Mouse (Mus musculus) heart, adult 11 months (tissue): ENCODE data around the gene Jmjd7.

Experiments used
- DNase-seq: peaks from one replicate; pipeline ENCODE4 v3.0.0; 2022

Gene Jmjd7

DNA sequence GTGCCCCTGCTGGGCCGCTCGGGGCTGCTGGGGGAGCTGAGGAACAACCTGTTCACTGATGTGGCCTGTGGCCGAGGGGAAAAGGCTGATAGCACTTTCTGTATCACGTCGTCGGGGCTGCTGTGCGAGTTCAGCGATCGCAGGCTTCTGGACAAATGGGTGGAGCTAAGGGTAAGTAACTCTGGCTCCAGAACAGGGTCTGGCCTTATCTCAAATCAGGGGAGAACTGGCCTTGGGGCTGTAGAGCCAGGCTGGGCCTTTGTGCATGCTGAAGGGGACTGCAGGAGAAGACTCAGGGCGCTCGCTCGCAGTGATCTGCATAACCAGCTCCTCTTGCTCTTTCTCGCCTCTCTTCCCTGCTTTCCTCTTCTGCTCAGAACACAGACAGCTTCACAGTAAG is 14.4 kb upstream of the Jmjd7 start:
- no peak for DNase-seq

DNA sequence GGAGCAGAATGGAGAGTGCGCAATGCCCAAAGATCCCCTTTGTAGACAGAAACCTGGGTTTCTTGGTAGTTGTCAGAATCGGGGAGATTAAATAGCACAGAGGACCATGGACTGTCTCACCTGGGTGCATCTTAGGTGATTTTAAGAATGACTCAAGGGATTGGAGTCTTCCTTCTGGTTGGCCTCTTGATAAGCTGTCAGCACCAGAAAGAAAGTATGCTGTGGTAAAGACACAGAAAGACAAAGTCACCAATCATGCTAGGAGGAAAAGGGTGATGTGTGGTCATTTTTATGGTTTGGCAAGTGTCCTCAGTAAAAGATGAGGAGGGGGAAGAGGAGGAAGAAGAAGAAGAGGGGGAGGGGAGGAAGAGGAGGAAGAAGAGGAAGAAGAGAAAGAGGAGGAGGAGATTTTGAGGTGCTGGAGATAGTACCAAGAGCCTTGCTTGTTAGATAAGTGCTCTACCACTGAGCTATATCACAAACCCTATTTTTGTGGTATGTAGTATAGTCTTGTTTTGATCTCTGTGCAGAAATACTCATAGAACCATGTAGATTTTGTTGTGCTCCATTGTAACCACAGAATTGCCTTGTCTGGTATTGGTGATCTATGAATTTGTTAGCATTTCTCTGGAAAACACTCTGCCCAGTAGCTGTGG is 13.3 kb upstream of the Jmjd7 start:
- no peak for DNase-seq

DNA sequence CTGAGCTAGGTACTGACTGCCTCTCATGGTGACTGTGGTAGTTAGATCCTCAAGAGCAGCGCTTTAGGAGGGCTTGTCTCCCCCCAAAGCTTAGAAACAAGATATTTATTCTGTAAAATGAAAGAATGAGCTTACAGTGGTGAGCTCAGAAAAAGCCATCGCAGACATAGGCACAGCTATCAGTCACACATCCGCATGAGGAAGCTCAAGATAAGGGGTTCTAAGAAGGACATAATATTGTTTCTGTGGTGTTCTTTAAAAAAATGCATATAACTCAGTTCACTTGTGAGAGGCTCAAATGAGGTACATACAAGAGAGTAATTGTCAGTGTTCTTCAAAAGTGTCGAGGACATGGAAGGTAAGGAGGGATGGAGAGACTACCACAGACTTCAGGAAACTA is 11.4 kb upstream of the Jmjd7 start:
- no peak for DNase-seq

DNA sequence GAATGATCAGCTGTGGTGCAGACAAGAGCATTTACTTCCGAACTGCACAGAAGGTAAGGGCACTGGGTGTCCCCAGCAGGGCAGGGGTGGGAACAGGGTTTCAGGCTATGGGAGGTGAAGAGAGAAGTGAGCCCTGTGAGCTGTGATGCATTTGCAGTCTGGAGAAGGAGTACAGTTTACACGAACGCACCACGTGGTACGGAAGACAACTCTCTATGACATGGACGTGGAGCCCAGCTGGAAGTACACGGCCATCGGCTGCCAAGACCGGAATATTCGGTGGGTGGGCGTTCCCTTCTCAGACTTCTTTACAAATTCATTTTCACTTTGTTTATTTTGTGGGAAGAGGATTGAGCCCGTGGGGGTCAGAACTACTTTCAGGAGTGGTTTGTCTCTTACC is 9.7 kb upstream of the Jmjd7 start:
- DNase-seq, result peak; percentile 83

DNA sequence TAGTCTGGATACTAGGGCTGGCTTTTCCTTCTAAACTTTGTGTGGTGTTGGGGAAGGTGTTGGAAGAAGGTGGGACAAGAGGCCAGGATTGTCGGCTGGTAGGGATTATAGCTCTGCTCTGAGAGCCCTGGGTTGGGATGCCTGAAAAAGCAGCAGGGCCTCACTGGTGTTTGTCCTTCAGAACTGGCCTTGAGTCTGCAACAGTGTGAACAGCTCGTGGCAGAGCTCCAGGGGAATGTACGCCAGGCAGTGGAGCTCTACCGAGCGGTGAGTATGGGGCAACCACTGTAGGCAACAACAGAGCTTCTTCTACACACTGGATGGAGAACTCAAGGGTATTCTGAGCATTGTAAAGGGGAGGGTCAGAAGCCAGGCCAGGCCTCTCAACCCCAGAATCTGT is 2.9 kb upstream of the Jmjd7 start:
- DNase-seq, result peak; percentile 94

DNA sequence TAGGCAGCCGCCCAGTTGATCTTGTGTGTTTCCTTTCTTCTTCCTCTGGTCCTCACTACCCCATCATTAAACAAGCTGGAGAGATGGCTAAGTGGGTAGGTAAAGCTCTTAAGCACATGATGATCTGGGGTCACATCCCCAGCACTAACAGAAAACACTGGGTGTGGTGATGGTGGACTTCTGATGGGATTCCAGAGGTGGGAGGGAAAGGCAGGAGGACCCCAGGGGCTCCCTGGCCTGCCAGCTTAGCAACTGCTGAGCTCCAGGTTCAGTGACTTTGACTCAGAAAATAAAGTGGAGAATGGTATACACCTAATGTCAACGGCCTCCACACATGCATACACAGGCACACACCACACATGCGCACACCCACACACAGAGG is 658 bp downstream of the Jmjd7 start:
- no peak for DNase-seq

DNA sequence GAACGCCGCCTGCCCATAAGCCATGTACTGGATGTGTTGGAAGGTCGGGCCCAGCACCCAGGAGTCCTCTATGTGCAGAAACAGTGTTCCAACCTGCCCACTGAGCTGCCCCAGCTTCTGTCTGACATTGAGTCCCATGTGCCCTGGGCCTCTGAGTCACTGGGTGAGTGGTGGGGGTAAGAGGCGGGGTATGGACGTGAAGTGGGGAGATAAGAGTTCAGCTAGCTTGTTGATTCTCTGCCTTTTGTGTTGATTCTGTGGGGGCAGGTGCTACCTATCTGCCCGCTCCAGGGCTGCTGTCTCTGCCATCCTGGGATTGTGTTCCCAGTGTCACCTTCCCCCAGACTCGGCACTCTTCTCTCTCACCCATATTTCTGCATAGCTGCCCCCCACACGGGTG is 3.1 kb downstream of the Jmjd7 start:
- DNase-seq, result no peak

DNA sequence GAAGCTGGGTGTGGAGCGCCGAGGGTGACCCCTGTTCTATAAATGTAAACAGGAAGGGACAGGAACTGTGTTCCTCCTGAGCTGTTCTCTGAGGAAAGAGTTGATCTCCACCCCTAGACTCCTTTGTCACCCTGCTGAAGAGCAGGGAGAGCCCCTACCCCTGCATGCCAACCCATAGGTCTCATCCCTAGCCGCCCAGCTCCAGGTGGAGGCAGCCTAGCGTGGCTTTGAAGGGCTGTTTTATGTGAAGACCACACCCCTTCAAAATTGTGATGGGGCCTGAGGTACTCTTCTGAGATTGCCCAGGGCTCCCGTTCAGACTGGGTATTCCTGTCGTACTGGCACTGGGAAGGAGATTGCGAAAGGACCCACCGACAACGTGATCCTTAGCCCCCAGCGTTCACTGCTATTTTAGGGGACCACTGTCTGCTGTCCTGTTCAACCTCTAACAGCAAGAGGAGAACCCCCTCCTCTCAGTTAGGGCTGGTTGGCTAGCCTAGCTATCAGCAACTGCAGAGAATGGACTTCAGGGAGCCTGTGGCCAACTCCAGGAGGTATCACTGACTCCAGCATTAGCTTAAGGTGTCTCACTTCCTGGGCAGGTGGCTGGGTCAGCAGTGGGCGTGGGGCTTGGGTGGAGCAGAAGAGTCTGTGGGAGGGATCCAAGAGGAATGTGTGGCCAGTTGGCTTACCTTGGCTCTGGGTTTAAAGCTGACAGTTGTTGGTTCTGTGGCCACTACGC is 5.6 kb downstream of the Jmjd7 start, which contains the start of gene Pla2g4b:
TSS of gene Pla2g4b (plus strand) at position 692 of the 742 bp plus-strand sequence.
- DNase-seq, result no peak

DNA sequence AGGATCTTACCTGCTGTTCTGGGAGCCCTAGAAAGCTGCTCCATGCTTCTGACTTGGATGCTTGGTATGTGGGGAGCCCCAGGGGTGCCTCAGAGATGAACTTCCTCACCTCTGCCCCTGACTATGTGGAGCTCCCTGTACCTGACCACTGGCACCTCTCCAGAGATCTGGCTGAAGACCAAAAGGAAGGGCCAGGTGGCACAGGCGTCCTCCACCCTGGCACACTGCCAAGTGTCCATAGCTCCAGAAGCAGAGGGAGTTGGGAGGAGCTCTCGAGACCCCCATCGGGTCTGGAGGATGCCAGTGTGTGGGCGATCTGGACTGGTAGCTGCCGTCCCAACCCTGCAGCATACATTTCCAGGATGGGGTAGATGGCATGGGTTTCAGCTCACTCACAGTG is 6.4 kb downstream of the Jmjd7 start:
- DNase-seq, result no peak

DNA sequence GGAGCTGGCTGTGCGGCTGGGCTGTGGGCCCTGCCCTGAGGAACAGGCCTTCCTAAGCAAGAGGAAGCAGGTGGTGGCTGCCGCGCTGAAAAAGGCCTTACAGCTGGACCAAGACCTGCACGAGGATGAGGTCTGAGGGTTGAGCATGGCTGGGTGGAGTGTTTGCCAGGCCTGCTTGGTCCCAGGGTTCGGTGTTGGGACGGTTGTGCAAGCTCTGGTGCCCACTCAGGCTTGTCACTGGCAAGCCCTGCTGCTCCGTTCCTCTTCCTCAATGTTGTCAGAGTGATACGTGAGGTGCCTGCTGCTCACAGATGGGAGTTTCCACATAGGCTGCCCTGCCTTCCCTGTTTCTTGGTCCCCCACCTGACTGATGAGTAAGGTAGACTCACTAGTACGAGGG is 10.5 kb downstream of the Jmjd7 start:
- DNase-seq, result no peak

DNA sequence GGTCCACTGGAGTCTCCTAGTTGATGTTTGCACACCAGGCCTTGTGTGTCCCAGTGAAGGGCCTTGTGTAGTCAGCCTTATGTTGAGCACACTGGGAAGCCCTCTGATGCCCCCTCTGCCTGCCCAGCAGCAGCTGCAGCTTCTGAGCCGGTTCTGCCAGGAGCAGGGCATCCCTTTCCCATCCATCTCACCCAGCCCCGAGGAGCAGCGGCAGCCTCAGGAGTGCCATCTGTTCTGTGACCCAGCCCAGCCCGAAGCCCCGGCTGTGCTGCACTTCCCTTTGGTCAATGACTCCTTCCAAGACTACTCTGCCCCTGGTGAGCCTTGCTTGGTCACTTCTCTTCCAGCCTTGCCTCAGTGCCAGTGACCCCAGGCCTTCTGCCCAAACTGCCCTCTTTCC is 13.7 kb downstream of the Jmjd7 start:
- DNase-seq, result no peak

DNA sequence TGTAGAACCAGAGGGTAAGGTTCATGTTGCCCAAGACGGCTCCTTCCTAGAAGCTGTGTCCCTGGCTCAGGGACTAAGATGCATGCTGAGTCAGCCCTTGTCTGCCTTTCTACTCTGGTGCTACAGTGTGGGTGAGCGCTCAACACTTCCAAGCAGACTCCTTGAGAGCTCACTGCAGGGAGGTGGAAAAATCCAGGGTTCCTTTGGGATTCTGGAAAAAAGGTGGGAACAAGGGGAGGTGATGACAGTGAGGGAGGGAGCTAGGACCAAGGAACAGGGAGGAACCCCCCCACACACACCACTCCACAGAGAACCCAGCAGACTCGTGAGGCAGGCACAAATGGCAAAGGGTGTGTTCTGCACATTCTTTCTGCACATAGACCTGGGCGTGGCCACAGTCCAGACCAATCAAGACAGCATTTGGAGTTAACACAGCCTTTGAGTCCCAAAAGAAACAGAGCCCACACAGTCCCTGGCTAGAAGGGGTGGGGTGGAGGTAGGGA is 16.9 kb downstream of the Jmjd7 start:
- no peak for DNase-seq

DNA sequence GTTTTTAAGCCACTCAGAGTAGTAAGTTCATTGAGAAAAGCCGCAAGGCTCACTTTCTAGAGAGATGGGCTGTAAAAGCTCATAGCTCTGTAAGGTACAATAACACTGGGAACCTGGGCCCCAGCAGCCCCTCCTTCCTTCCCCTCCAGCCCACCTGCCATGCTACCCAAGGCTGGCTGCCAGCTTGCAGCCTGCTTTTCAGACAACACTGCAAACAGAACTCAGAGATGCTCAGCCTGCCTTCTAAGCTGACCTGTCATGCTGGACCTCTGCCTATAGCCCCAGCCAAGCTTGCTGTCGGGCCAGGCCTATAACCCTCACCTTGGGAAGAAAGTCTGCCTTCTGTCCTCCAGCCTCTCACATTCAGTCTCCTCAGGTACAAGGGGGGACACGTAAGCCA is 17.4 kb downstream of the Jmjd7 start:
- no peak for DNase-seq

DNA sequence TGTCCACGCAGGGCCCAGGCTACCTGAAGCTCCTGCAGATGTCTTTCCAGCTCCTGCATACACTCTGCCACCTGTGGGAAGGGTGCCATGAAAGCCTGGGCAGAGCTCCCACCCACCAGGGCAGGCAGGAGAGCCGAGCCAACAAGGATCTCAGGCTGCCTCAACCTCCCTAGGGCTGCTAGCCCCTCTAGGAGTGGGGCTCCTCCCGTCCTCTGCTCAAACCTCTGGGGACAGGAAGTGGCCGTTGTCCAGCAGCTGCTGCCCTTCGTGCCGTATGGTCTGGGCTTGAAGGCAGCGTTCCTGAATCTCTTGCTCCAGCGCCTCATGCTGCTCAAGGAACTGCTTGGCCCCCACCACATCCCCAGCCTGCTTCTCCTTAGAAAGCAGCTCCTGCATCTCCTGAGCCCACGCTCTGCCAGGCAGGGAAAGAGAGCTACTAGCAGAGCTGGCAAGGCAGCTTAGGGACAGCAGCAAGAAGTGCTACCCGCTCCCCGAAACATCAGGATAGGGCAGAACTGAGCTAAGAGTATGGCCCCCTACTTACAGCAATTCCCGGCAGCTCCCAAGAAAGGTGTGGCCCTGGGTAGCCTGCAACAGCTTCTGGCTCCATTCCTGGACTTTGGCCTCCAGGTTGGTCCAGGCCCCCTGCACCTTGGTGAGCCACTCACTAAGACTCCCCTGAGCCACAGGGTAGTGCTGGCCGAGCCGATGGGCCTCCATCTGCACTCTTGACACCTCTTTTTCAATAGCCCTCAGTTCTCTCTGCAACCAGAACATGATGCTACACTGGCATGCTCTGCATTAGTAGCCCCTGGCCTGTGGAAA is 19.4 kb downstream of the Jmjd7 start:
- no peak for DNase-seq

DNA sequence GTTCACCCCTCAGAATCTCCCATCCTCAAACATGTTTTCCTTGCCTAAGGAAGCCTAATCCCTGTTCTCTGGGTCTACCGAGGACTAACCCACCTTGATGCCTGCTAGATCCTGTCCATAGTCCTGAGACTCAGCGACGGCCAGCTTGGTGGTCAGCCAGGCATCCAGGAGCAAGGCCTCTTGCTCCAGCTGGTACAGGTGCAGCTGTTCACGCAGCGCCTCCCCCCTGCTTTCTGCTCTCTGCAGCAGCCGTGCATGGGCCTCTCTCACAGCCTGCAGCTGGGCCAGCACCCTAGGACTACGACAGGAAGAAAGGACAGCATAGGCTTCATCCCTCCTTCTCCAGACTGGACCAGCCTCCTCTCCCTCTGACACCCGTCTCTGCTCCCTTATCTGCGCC is 20.9 kb downstream of the Jmjd7 start:
- DNase-seq, result no peak

DNA sequence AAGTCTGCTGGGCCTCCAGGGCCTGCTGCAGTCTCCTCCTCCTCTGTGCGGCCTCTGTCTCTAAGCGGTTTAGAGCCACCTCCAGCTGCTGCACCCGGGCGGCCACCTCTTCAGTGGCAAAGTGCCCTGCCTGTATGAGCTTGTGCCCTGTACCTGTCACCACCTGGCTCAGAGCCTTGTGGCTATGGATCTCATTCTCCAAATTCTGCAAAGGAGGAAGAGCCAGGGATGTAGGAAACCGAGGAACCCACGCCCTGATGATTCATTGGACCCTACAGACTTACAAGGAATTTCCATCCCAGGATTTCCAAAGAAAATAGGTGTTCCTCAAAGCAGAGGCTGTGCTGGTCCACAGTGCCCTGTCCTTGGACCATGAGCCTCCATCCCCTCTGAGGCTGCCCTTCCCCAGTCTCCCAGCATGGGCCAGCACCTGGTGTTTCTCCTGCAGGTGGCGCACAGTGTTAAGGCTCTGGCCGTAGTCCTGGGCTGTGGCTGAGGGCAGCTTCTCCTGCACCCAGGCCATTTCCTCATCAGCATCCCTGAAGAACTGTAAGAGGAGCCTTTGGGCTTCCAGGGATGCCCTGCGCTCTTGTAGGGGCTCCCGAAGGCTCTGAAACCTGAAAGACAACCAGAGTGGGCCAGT is 22.5 kb downstream of the Jmjd7 start:
- DNase-seq, result no peak

DNA sequence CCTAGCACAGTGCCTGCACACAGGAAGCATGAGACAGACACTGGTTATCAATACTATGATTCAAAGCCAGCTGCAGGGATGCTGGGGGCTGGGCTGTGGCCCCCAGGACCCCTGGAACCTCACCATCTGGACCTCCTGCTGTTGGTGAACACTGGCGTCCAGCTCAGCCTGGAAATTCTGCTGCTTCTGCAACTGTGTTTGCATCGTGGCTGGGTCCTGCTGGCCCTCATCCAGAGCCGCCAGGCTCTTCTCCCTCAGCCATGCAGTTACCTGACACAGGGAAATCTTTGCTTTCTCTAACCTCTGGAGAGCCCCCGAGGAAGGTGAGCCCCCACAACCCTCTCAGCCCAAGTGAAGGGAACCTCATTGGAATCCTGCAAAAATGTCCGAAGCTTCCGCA is 24.1 kb downstream of the Jmjd7 start:
- DNase-seq, result no peak

DNA sequence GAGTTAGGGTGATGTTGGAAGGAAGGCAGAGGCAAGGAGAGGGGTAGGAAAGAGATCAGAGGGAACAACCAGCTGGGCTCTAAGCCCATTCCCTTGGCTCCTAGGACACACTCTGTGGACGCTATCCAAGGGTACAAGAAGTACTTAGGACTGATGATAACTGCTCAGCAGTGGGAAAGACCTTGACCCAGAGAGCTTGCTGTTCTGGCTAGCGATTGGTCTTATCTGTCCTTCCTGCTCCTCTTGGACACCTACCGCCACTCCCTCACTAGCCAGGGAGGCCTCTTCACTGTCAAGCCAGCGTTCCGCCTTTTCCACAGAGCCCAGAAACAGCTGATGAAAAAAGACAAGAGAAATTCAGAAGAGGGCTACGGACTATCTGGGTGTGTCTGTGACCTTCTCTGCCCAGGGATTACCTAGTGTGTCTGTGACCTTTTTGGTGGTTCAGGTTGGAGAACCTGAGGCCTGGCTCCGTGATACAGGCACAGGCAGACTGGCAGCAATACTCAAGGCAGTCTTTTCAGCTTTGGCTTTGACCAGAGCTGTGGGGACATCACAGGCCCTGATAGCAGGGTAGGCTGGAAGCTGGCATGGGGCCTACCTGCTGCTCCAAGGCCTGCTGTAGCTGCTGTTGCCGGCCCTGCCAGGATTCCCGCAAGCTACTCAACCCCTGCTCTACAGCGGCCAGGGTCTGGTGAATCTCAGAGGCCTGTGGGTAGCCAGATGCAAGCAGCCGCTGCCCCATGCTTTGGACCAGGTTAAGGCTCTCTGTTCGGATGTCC is 27.7 kb downstream of the Jmjd7 start:
- peak; percentile 97 for DNase-seq

DNA sequence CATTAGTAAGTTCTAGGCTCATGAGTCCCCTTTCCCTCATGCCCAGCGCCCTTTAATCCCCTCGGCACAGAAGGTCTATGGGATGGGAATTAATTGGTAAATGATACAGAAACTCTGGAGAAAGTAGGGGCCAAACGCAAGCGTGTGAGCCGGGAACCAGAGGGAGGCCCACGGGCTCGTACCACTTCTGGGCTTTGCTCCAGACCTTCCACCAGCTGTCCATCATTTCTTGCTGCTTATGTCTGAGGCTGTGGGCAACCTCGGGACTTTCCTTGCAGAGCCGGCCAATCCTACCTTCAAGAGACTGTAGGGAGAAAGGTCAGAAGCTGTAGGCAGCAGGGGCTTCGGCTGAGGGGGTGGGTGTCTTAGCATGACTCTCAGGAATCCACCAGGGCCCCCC is 28.6 kb downstream of the Jmjd7 start:
- DNase-seq, result no peak

DNA sequence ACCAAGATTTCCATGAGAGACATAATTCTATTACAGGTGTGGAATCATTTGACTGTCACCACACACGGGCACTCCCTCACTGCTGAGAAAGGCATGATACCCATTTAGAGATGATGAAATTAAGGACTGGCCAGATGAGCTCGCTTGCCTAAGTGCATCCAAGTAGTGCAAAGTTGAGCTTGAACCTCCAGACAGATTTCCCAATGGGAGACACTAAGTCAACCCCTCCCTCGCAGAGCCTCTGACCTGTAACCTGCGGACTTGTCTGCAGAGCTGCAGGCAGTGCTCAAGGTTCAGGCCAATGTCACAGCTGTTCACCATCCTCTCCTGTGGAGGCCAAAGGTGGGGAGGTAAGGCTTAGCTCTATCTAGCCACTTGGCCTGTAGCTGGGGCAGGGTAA is 31.5 kb downstream of the Jmjd7 start:
- DNase-seq, result no peak

DNA sequence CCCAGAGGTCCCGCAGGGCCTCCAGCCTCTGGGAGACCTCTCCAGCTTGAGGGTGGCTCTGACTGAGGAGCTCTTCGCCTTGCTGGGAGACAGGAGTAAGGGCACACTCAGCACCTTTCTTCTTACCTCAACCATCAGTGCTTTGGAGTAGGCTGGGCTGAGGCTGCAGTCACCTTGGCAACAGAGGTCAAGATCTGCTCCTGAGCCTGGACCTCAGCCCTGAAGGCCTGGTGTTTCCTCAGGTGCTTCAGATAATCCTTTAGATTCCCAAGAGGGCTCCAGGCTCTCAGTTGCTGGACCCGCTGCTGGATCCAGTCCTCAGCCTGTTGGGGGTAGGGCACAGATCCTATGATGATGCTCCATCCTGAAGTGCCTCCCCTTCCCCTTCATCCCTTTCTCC is 32.2 kb downstream of the Jmjd7 start:
- no peak for DNase-seq

DNA sequence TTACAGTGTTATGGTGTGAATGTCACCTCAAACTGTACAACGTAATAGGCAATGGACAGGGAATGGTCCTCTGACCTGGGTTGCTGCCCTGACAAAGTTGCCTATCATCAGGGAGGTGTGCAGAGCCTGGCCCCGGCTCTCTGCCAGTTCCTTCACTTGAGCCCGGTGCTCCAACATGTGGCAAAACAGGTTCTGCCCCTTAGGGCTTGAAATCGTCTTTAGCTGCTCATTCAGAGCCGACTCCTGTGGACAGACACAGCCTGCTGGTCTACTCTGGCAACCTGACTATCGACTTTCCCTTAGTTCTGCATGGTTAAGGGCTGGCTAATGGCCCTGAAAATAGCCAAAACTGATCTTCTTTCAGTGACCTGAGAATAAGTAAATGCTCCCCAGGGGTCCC is 32.9 kb downstream of the Jmjd7 start:
- DNase-seq, result peak; percentile 93

DNA sequence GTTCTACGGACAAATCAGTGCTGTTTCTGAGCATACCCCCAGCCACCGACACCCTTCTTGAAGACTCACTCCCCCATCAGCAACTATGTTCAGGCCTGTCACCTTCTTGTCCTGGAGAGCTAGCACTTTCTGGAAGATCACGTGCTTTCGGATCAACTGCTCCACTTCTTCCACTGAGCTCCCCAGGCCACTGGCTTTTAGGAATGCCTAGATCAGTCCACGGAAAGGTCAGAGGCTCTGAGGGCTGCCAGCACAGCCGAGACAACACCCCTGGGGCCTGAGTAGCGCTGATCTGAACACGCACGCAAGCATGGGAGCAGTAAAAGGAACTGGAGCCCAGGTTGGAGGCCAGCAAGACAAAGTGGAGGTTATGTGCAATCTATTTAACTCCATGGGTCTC is 33.4 kb downstream of the Jmjd7 start:
- no peak for DNase-seq
